Mouse (Mus musculus): ENCODE data around the gene Nectin4. TPM values are rescaled to one million over a fixed set of nuclear protein-coding genes. Genes with fewer than 3 reads are reported as not detected.
A peak's percentile ranks its signal among the peaks of the same experiment; 100 is the strongest.

Nectin4 gene
- total and polyA plus RNA-seq, 2 experiments, result 0.09 to 0.16 TPM

GRCm38 (mm10) chr1:171435974-171436373 is 66.1 kb downstream of the Nectin4 start:
- Histone ChIP-seq H3K27ac (replicated peaks; ENCODE audit: insufficient read depth, low read depth, low read length) (no peak overlapping the region), H3K9ac (ENCODE audit: low read depth, low read length) (no peak overlapping the region), H3K79me2 (ENCODE audit: control insufficient read depth, insufficient read depth, low read length) (peaks cover 15% of the 10 kb centered on the region; the same call in 1 of the 2 replicates), H3K4me3 (ENCODE audit: insufficient read depth, low read depth, low read length) (no peak overlapping the region), H3K4me1 (ENCODE audit: control insufficient read depth, insufficient read depth, low read length) (peaks cover 17% of the 10 kb centered on the region), H3K36me3 (ENCODE audit: control insufficient read depth, insufficient read depth, low read length) (no peaks in the 10 kb centered on the region), H3K27me3 (ENCODE audit: control insufficient read depth, insufficient read depth, low read length) (no peaks in the 10 kb centered on the region)
- WGBS, result 58% methylated on average over 1 of the region's 1 CpGs
- DNase-seq (ENCODE audit: extremely low read depth, low read depth, low spot score), result peak; percentile 62
- TF ChIP-seq CTCF (IDR thresholded peaks at IDR 0.05; ENCODE audit: low read depth, low read length), result no peak
- no peak for TF ChIP-seq POLR2A (IDR thresholded peaks at IDR 0.05; ENCODE audit: extremely low read depth, insufficient read depth, low read length)

GRCm38 (mm10) chr1:171437264-171438013 is 67.5 kb downstream of the Nectin4 start, which contains the start of gene F11r:
Gene F11r, plus strand, starts transcription at chr1:171437535.
- TF ChIP-seq POLR2A (IDR thresholded peaks at IDR 0.05; ENCODE audit: extremely low read depth, insufficient read depth, low read length), result peak; percentile 98
- no peak for TF ChIP-seq CTCF (IDR thresholded peaks at IDR 0.05; ENCODE audit: low read depth, low read length)
- Histone ChIP-seq H3K9ac (ENCODE audit: low read depth, low read length) (peak within 1 kb of the TSS; percentile 79), H3K27ac (replicated peaks; ENCODE audit: insufficient read depth, low read depth, low read length) (peak within 1 kb of the TSS; percentile 93), H3K4me1 (ENCODE audit: control insufficient read depth, insufficient read depth, low read length) (peaks cover 28% of the 10 kb centered on the region), H3K79me2 (ENCODE audit: control insufficient read depth, insufficient read depth, low read length) (peaks cover 19% of the 10 kb centered on the region; the same call in 1 of the 2 replicates), H3K27me3 (ENCODE audit: control insufficient read depth, insufficient read depth, low read length) (no peaks in the 10 kb centered on the region), H3K4me3 (ENCODE audit: insufficient read depth, low read depth, low read length) (peak within 1 kb of the TSS; percentile 69), H3K36me3 (ENCODE audit: control insufficient read depth, insufficient read depth, low read length) (no peaks in the 10 kb centered on the region)
- peak; percentile 93 for DNase-seq (ENCODE audit: extremely low read depth, low read depth, low spot score)
- 1% methylated on average over 46 of the region's 46 CpGs for WGBS

Other genes with a start within 250 kb of the Nectin4 start
- gene Sdhc, start 219.5 kb upstream of the Nectin4 start, total RNA-seq (2014; rRNA removed), result 194 and 217 TPM in 2 replicates
- gene Sdhc, start 219.5 kb upstream of the Nectin4 start, polyA plus RNA-seq (2012; rRNA removed), result 375 and 403 TPM in 2 replicates
- 0.07 and 0.09 TPM in 2 replicates for gene Mpz, start 219.4 kb upstream of the Nectin4 start, total RNA-seq (2014; rRNA removed)
- gene Mpz, start 219.4 kb upstream of the Nectin4 start, polyA plus RNA-seq (2012; rRNA removed), result 0.27 and 0.83 TPM in 2 replicates
- gene Pcp4l1, start 173.8 kb upstream of the Nectin4 start, total RNA-seq (2014; rRNA removed), result 3.8 and 10.0 TPM in 2 replicates
- gene Pcp4l1, start 173.8 kb upstream of the Nectin4 start, polyA plus RNA-seq (2012; rRNA removed), result 10.5 and 15.0 TPM in 2 replicates
- 178 and 264 TPM in 2 replicates for gene Nr1i3, start 156.1 kb upstream of the Nectin4 start, total RNA-seq (2014; rRNA removed)
- 215 and 229 TPM in 2 replicates for gene Nr1i3, start 156.1 kb upstream of the Nectin4 start, polyA plus RNA-seq (2012; rRNA removed)
- 5.5 and 10.7 TPM in 2 replicates for gene Tomm40l, start 147.6 kb upstream of the Nectin4 start, total RNA-seq (2014; rRNA removed)
- 6.7 and 9.7 TPM in 2 replicates for gene Tomm40l, start 147.6 kb upstream of the Nectin4 start, polyA plus RNA-seq (2012; rRNA removed)
- gene Apoa2, start 145.0 kb upstream of the Nectin4 start, total RNA-seq (2014; rRNA removed), result 15,245 and 18,176 TPM in 2 replicates
- 28,168 and 29,095 TPM in 2 replicates for gene Apoa2, start 145.0 kb upstream of the Nectin4 start, polyA plus RNA-seq (2012; rRNA removed)
- gene Fcer1g, start 135.7 kb upstream of the Nectin4 start, total RNA-seq (2014; rRNA removed), result 6.4 and 12.4 TPM in 2 replicates
- gene Fcer1g, start 135.7 kb upstream of the Nectin4 start, polyA plus RNA-seq (2012; rRNA removed), result 21.3 and 50.7 TPM in 2 replicates
- gene Adamts4, start 119.7 kb upstream of the Nectin4 start, total RNA-seq (2014; rRNA removed), result 0.09 and 0.13 TPM in 2 replicates
- gene Adamts4, start 119.7 kb upstream of the Nectin4 start, polyA plus RNA-seq (2012; rRNA removed), result 0.15 and 0.37 TPM in 2 replicates
- gene Ndufs2, start 118.7 kb upstream of the Nectin4 start, total RNA-seq (2014; rRNA removed), result 272 and 275 TPM in 2 replicates
- gene Ndufs2, start 118.7 kb upstream of the Nectin4 start, polyA plus RNA-seq (2012; rRNA removed), result 174 and 195 TPM in 2 replicates
- 4.8 and 6.4 TPM in 2 replicates for gene B4galt3, start 99.8 kb upstream of the Nectin4 start, total RNA-seq (2014; rRNA removed)
- gene B4galt3, start 99.8 kb upstream of the Nectin4 start, polyA plus RNA-seq (2012; rRNA removed), result 16.1 and 23.9 TPM in 2 replicates
- 11.0 and 14.4 TPM in 2 replicates for gene Ppox, start 88.9 kb upstream of the Nectin4 start, total RNA-seq (2014; rRNA removed)
- 19.6 and 31.2 TPM in 2 replicates for gene Ppox, start 88.9 kb upstream of the Nectin4 start, polyA plus RNA-seq (2012; rRNA removed)
- gene Usp21, start 82.1 kb upstream of the Nectin4 start, total RNA-seq (2014; rRNA removed), result 4.3 and 7.2 TPM in 2 replicates
- gene Usp21, start 82.1 kb upstream of the Nectin4 start, polyA plus RNA-seq (2012; rRNA removed), result 20.2 and 23.8 TPM in 2 replicates
- gene Ufc1, start 75.1 kb upstream of the Nectin4 start, total RNA-seq (2014; rRNA removed), result 96.5 and 103 TPM in 2 replicates
- gene Ufc1, start 75.1 kb upstream of the Nectin4 start, polyA plus RNA-seq (2012; rRNA removed), result 30.3 and 34.5 TPM in 2 replicates
- gene Dedd, start 41.0 kb upstream of the Nectin4 start, total RNA-seq (2014; rRNA removed), result 14.7 and 15.8 TPM in 2 replicates
- 28.3 and 34.1 TPM in 2 replicates for gene Dedd, start 41.0 kb upstream of the Nectin4 start, polyA plus RNA-seq (2012; rRNA removed)
- 128 and 132 TPM in 2 replicates for gene Nit1, start 24.5 kb upstream of the Nectin4 start, total RNA-seq (2014; rRNA removed)
- 120 and 139 TPM in 2 replicates for gene Nit1, start 24.5 kb upstream of the Nectin4 start, polyA plus RNA-seq (2012; rRNA removed)
- 21.6 and 26.6 TPM in 2 replicates for gene Pfdn2, start 24.4 kb upstream of the Nectin4 start, total RNA-seq (2014; rRNA removed)
- gene Pfdn2, start 24.4 kb upstream of the Nectin4 start, polyA plus RNA-seq (2012; rRNA removed), result 13.1 and 15.2 TPM in 2 replicates
- not detected in 2 replicates for gene Klhdc9, start 9.3 kb upstream of the Nectin4 start, total RNA-seq (2014; rRNA removed)
- 0.05 TPM in 1 of 2 replicates, not detected in the other for gene Klhdc9, start 9.3 kb upstream of the Nectin4 start, polyA plus RNA-seq (2012; rRNA removed)
- 2.4 and 2.8 TPM in 2 replicates for gene Arhgap30, start 18.9 kb downstream of the Nectin4 start, total RNA-seq (2014; rRNA removed)
- 1.3 and 2.0 TPM in 2 replicates for gene Arhgap30, start 18.9 kb downstream of the Nectin4 start, polyA plus RNA-seq (2012; rRNA removed)
- gene Usf1, start 41.2 kb downstream of the Nectin4 start, total RNA-seq (2014; rRNA removed), result 27.2 and 33.7 TPM in 2 replicates
- gene Usf1, start 41.2 kb downstream of the Nectin4 start, polyA plus RNA-seq (2012; rRNA removed), result 39.4 and 44.7 TPM in 2 replicates
- 26.6 and 27.8 TPM in 2 replicates for gene Tstd1, start 48.8 kb downstream of the Nectin4 start, total RNA-seq (2014; rRNA removed)
- gene Tstd1, start 48.8 kb downstream of the Nectin4 start, polyA plus RNA-seq (2012; rRNA removed), result 50.6 and 57.2 TPM in 2 replicates
- 39.1 and 56.8 TPM in 2 replicates for gene F11r, start 67.4 kb downstream of the Nectin4 start, total RNA-seq (2014; rRNA removed)
- gene F11r, start 67.4 kb downstream of the Nectin4 start, polyA plus RNA-seq (2012; rRNA removed), result 47.7 and 60.4 TPM in 2 replicates
- gene Alyref2, start 133.4 kb downstream of the Nectin4 start, total RNA-seq (2014; rRNA removed), result 3.4 and 5.5 TPM in 2 replicates
- 3.2 and 4.6 TPM in 2 replicates for gene Alyref2, start 133.4 kb downstream of the Nectin4 start, polyA plus RNA-seq (2012; rRNA removed)
- gene Itln1, start 165.2 kb downstream of the Nectin4 start, total RNA-seq (2014; rRNA removed), result not detected in 2 replicates
- gene Itln1, start 165.2 kb downstream of the Nectin4 start, polyA plus RNA-seq (2012; rRNA removed), result not detected in 2 replicates
- gene Cd244a, start 189.1 kb downstream of the Nectin4 start, total RNA-seq (2014; rRNA removed), result 0.40 and 0.46 TPM in 2 replicates
- gene Cd244a, start 189.1 kb downstream of the Nectin4 start, polyA plus RNA-seq (2012; rRNA removed), result 0.17 TPM in 1 of 2 replicates, not detected in the other
- gene Ly9, start 237.3 kb downstream of the Nectin4 start, total RNA-seq (2014; rRNA removed), result 1.7 and 1.8 TPM in 2 replicates
- 0.60 and 1.0 TPM in 2 replicates for gene Ly9, start 237.3 kb downstream of the Nectin4 start, polyA plus RNA-seq (2012; rRNA removed)